Mouse (Mus musculus) kidney, adult 2 months (tissue): ENCODE results near the gene Frmd4b. TPM values are rescaled to one million over a fixed set of nuclear protein-coding genes. Genes with fewer than 3 reads are reported as not detected.

Experiments
- DNase-seq: peaks from one replicate; pipeline ENCODE4 v3.0.0; 2021
- H3K27ac ChIP-seq: fragments of 200-500 bp; 2 replicates; pipeline ENCODE4 v1.5.1; 2012; ENCODE audit warnings: low read depth, low read length, control low read depth, inconsistent platforms; ENCODE audit not compliant: insufficient read depth
- H3K27me3 ChIP-seq: fragments of 200-500 bp; replicated peaks from 2 replicates; pipeline ENCODE4 v1.6.1; 2012; ENCODE audit warnings: mild to moderate bottlenecking, moderate library complexity, low read length, inconsistent platforms; ENCODE audit not compliant: control insufficient read depth, insufficient read depth
- H3K36me3 ChIP-seq: fragments of 200-500 bp; 2 replicates; pipeline ENCODE4 v1.6.1; 2012; ENCODE audit warnings: mild to moderate bottlenecking, moderate library complexity, low read length, inconsistent platforms; ENCODE audit not compliant: control insufficient read depth, insufficient read depth
- H3K4me1 ChIP-seq: fragments of 200-500 bp; 2 replicates; pipeline ENCODE4 v1.6.1; 2011; ENCODE audit warnings: low read length; ENCODE audit not compliant: control insufficient read depth, insufficient read depth
- H3K4me3 ChIP-seq: fragments of 200-500 bp; 2 replicates; pipeline ENCODE4 v1.5.1; 2011; ENCODE audit warnings: mild to moderate bottlenecking, low read depth, low read length, control low read depth; ENCODE audit not compliant: insufficient read depth
- CTCF ChIP-seq: fragments of 200-500 bp; conservative IDR thresholded peaks from 2 replicates; pipeline ENCODE4 v1.5.1; 2011; ENCODE audit warnings: low read depth, mild to moderate bottlenecking, control low read depth, low read length, moderate library complexity, mixed read lengths; ENCODE audit not compliant: insufficient read depth, insufficient read length
- POLR2A ChIP-seq: fragments of 200-500 bp; IDR thresholded peaks from one replicate; pipeline ENCODE4 v1.6.1; 2011; ENCODE audit warnings: low read depth, low read length, control low read depth
- WGBS: fragments of 180-500 bp; shearing (Covaris S2); methylation state at CpG from one replicate; pipeline ENCODE4 v1.1.7; 2018; 5-methylcytosine and 5-hydroxymethylcytosine counted together
- polyA plus RNA-seq: library from polyadenylated mRNA; depleted of rRNA; stranded (reverse); fragments of >200 nt; gene quantifications from 2 replicates; pipeline ENCODE4 v1.2.3, GENCODE M21; 2012

The Frmd4b gene
- polyA plus RNA-seq, 1 experiment, result 18.2 TPM

- Histone ChIP-seq H3K27ac (no peak overlapping the region), H3K4me1 (no peaks in the 10 kb centered on the region), H3K4me3 (no peak overlapping the region), H3K27me3 (no peaks in the 10 kb centered on the region), H3K36me3 (no peaks in the 10 kb centered on the region; the same call in 1 of the 2 replicates)
- DNase-seq, result no peak
- WGBS, result 83% methylated on average over 1 of the region's 1 CpGs
- TF ChIP-seq CTCF (no peak), POLR2A (no peak)
These were observed 275.7 kb downstream of the Frmd4b start for GRCm38 (mm10) chr6:97341628-97342027.

- H3K4me3 ChIP-seq, result no peak overlapping the region
- WGBS, result 89% methylated on average over 3 of the region's 3 CpGs
- no peak for DNase-seq
- no peaks in the 10 kb centered on the region for H3K4me1 ChIP-seq
- no peak overlapping the region for H3K27ac ChIP-seq
- no peak for TF ChIP-seq POLR2A
- TF ChIP-seq CTCF, result no peak
- H3K36me3 ChIP-seq, result no peaks in the 10 kb centered on the region; the same call in 1 of the 2 replicates
- H3K27me3 ChIP-seq, result no peaks in the 10 kb centered on the region
These were observed 276.2 kb downstream of the Frmd4b start for GRCm38 (mm10) chr6:97341148-97341547.

GRCm38 (mm10) chr6:97340211-97340791 lies 277.0 kb downstream of the Frmd4b start:
- H3K27me3 ChIP-seq, result no peaks in the 10 kb centered on the region
- 67% methylated on average over 17 of the region's 17 CpGs for WGBS
- no peaks in the 10 kb centered on the region for H3K36me3 ChIP-seq
- DNase-seq, result no peak
- no peak overlapping the region for H3K27ac ChIP-seq
- TF ChIP-seq POLR2A (no peak), CTCF (no peak)
- no peaks in the 10 kb centered on the region for H3K4me1 ChIP-seq
- H3K4me3 ChIP-seq, result no peak overlapping the region

GRCm38 (mm10) chr6:97339271-97339681 lies 278.1 kb downstream of the Frmd4b start:
- Histone ChIP-seq H3K4me1 (no peaks in the 10 kb centered on the region), H3K4me3 (no peak overlapping the region), H3K27me3 (no peaks in the 10 kb centered on the region), H3K27ac (peak overlapping the region; percentile 16; the same call in 1 of the 2 replicates), H3K36me3 (no peaks in the 10 kb centered on the region)
- DNase-seq, result no peak
- 50% methylated on average over 5 of the region's 5 CpGs for WGBS
- TF ChIP-seq CTCF, result no peak
- no peak for TF ChIP-seq POLR2A

GRCm38 (mm10) chr6:97338843-97339242 lies 278.5 kb downstream of the Frmd4b start:
- Histone ChIP-seq H3K4me3 (no peak overlapping the region), H3K36me3 (no peaks in the 10 kb centered on the region; the same call in 1 of the 2 replicates), H3K27ac (no peak overlapping the region), H3K4me1 (no peaks in the 10 kb centered on the region), H3K27me3 (no peaks in the 10 kb centered on the region)
- 74% methylated on average over 4 of the region's 4 CpGs for WGBS
- TF ChIP-seq CTCF, result no peak
- no peak for TF ChIP-seq POLR2A
- no peak for DNase-seq

- Histone ChIP-seq H3K4me3 (no peak overlapping the region), H3K27ac (no peak overlapping the region), H3K4me1 (no peaks in the 10 kb centered on the region), H3K36me3 (no peaks in the 10 kb centered on the region; the same call in 1 of the 2 replicates), H3K27me3 (no peaks in the 10 kb centered on the region; the same call in 1 of the 2 replicates)
- no peak for DNase-seq
- TF ChIP-seq POLR2A, result no peak
- no peak for TF ChIP-seq CTCF
- 86% methylated on average over 3 of the region's 3 CpGs for WGBS
These were observed 284.0 kb downstream of the Frmd4b start for GRCm38 (mm10) chr6:97333323-97333722.

GRCm38 (mm10) chr6:97323951-97324350 lies 293.4 kb downstream of the Frmd4b start:
- 81% methylated on average over 4 of the region's 4 CpGs for WGBS
- DNase-seq, result no peak
- H3K36me3 ChIP-seq, result peaks cover 1% of the 10 kb centered on the region; the same call in 1 of the 2 replicates
- no peak overlapping the region for H3K4me3 ChIP-seq
- no peak overlapping the region for H3K27ac ChIP-seq
- TF ChIP-seq CTCF, result no peak
- no peak for TF ChIP-seq POLR2A
- no peaks in the 10 kb centered on the region for H3K27me3 ChIP-seq
- H3K4me1 ChIP-seq, result no peaks in the 10 kb centered on the region; the same call in 1 of the 2 replicates

- Histone ChIP-seq H3K4me1 (no peaks in the 10 kb centered on the region; the same call in 1 of the 2 replicates), H3K27me3 (no peaks in the 10 kb centered on the region), H3K27ac (no peak overlapping the region), H3K36me3 (no peaks in the 10 kb centered on the region; the same call in 1 of the 2 replicates), H3K4me3 (no peak overlapping the region)
- TF ChIP-seq CTCF, result no peak
- no peak for TF ChIP-seq POLR2A
- no peak for DNase-seq
- 90% methylated on average over 12 of the region's 12 CpGs for WGBS
These were observed 295.2 kb downstream of the Frmd4b start for GRCm38 (mm10) chr6:97322126-97322525.
